Mouse (Mus musculus): ENCODE measurements around the gene Wdr91.

Gene Wdr91

DNA sequence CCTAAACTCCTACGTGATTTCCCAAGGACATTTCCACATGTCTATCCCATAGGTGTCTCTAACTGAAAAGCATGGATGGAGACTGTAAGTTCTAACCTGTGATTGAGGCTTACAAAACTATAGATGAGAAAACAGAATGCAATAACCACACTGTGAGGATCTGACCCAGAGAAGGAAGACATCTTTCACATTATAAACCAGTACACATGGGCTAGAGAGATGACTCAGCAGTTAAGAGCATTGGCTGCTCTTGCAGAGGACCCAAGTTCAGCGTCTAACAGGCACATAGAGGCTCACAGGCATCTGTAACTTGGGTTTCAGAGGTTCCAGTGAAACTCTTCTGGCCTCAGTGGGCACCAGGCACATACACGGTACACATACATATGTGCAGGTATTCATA lies 3.8 kb upstream of the Wdr91 start:
- no peak for DNase-seq

DNA sequence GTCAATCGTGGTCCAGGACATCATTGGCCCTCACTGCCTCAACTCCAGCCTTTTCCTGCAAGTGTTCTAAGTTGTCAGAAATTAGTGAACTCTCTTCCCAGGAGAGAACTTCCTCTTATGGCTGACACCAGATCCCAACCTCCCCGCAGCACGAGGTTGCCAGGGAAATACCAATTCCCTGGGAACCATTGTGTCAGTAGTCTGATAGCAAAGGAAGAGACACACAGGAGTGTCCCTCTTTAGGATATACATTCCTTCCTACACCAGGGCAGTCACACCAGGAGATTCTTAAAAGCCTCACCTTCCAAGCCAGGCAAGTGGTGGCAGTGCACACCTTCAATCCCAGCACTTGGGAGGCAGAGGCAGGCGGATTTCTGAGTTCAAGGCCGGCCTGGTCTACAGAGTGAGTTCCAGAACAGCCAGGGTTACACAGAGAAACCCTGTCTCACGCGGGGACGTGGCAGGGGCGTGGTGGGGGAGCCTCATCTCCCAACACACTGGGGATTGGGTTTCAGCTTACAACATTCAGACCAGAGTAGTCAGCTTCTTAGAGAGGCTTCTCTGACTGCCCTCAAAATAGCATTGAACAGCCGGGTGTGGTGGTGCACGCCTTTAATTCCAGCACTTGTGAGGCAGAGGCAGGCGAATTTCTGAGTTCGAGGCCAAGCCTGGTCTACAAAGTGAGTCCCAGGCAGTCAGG lies 2.8 kb upstream of the Wdr91 start:
- DNase-seq, result no peak

DNA sequence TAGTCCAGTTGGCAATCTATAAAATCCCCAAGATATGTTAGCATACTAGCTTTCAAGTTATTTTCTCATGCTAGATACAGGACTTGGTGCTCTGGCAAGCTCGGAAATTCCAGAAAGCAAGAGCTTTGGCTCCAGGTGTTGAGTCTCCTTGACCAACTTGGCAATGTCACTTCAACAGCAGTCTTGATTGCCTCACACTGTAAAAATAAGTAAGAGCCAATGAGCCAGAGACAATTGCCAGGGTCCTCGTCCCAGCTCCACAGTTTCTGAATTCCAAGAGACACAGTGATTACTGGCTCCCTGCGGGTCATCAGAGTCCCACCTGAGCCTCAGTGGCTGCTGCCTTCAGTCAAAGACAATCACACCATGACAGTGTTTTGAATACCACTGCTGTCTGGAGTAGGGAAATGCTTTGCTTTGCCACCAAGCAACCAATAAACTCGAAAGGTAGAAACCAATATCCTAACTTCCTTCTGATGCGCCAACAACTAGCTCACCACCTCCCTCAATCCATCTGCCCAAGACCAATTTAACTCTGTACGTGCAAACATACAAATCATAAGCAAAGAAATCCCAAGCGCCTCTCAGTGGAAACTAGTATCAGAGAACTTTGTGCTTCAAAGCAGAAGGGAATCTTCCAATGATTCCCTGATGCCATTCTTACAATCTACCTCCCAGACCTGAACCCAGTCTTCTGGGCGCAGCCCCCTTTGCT lies 888 bp downstream of the Wdr91 start:
- no peak for DNase-seq

DNA sequence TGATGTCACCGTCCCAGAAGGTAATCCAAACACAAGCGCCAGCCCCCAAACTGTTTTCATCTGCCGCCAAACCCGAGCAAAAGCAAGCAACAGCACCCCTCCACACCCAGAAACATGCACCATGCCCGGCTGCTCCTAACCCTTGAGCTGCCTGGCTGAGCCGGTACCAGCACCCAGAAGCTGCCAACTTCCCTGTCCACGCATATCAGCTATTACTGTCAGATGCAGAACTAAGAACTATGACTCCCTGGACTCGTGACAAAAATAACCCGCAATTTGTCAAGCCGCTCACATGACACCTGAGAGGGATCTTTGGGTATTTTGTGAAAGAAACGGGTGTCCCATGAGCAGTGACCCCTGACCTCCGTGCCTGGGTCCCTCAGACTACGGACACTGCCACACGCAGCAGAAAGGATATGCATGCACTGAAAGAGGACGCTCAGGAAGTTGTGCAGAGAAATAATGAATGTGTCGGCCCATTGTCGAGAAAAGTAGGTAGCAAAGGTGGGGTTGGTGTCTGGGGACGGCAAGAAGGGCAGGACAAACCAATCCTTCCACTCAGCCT lies 2.9 kb downstream of the Wdr91 start:
- DNase-seq, result peak; percentile 96

DNA sequence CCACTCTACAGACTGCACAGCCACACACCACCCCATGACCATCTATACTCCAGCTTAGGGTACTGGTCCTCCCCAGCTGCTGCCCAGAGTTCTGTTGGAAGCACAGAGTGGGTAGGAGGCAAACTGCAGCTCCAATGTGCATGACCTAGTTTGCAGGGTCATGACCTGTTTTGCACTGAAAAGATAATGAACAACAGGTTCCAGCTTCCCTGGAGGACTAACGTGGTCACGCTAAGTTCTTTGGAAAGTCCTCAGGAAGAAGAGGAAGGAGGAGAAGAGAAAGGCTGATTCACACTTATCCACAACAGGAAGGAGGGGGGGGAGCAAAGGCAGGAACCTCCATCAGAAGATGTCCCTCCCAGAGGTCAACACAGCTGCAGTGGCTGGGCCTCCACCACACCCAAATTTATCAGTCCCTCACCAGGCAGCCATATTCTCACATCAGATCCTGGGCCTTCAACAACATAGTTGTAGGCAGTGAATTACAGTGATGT lies 3.5 kb downstream of the Wdr91 start:
- peak; percentile 95 for DNase-seq

DNA sequence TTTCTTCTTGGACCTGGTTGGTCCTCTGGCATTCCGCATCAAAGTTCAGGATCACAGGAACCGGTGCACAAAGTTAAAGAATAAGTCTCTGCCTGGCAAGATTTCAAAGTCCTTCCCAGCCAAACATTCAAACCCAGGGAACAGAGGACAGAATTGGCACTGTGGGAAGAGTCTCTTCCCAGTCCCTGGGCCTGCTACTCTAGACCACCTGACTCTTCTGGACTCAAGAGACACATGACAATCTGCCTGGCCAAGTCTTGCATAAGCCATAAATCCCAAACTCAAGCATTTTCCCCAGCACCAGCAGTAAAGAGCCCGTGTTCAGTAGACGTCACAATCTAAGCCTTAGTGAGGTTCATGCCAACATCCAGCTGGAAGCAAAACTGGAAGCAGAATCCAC lies 4.0 kb downstream of the Wdr91 start:
- DNase-seq, result peak; percentile 96

DNA sequence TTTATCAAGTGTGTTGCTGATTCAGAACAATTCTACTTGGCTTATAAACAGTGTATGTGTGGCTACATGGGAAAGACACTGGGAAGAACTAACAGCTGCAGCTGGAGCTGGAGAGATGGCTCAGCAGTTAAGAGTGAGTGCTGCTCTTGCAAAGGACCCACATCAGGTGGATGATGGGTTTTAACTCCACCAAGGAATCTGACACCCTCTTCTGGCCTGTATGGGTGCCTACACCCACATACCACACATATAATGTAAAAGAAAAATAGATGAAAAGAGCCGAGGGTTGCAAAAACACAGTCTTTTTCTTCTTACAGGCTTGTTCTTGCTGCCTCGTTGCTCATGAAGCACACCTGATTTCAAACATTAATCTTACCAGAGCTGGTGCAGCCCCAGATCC lies 4.6 kb downstream of the Wdr91 start:
- DNase-seq, result no peak

DNA sequence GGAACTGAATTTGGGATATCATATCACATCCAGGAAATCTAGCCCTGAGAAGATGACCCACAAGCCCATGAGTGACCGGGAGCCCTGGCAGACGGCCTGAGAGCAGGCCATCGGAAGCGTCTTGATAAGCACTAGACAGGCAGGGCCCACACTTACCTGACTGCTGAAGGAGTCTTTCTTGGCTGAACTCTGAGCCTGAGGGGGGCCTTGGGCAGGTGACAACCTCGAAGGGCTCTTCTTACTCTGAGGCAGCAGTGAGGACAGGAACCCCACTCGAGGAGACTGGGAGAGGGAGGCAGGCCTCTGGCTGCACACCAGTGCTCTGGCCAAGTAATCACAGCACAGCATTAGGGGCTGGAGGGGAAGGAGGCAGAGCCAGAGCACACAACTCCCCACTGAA lies 6.3 kb downstream of the Wdr91 start:
- DNase-seq, result no peak

DNA sequence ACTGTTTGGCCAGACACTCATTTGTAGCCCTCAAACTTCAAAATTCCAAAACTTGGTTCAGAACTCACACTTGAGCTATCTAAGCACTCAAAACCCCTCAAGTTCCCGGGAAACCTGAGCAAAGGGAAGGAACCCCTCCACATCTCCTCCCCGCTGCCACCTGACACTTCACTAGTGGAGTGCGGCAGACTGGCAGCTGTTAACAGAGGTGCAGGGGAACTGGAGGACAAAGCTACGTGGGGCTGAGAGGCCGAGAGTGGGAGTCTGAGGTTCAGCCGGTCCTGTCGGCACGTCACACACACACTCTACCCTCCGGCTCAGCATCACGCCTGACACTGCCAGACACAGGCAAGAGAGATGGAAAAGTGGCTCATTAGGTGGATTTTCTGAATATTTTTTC lies 6.8 kb downstream of the Wdr91 start:
- no peak for DNase-seq

DNA sequence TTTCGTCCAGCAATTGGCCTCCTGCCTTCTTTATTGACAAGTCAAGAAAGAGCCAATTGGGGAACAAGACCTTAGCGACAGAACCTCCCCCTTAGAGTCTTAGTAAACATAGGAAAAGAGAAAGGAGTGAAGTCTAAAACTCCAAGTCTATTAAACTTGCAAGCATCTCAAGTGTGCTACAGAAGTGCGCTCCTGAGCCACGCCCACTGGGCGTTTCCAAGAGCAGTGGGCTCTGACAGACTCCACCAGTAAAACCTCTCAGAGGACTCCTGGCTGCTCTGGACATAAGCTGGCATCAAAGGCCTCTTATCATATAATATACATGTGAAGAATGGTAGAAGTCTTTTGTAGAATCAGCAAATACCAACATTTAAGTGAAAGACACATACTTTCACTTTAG lies 7.2 kb downstream of the Wdr91 start:
- DNase-seq, result no peak

DNA sequence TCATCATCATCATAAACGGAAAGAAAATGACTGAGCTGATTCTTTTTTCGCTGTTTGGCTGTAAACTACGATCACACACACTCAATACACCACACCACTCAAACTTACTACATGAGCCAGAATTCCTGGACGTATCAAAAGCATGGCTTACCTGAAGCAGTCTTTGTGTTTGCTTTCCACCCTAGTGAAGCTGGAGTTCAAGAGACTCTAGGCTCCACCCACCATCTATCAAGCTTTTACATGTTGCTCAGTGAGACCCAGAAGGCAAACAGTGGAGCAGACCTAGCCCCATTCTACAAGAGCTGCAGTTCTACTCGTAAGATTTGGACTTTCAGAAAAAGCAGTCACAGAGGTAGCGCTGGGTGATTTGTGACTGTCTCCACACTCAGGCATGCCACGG lies 8.1 kb downstream of the Wdr91 start:
- DNase-seq, result no peak

DNA sequence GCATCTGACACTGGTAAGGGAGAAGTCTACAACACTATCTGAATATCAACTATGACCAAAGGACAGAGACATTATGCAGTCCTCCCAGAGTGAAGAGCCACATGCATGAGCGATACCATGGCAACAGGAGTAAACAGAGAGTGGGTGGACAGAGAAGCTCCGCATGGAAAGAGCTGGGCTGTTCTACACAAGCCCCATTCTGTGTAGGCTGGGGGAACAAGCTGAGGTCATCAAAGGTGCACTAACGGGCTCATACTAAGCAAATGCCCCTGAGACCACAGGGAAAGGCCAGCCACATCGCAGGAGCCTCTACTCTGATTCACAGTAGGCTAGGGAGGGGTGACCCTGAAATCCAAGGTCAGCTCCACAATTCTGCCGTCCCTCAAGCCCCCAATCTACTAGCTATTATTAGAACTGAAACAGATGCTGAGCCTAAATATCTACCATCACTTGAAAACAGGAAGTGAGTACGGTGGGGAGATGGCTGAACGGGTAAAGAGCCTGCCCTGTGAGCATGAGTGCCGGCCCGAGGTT lies 8.7 kb downstream of the Wdr91 start:
- DNase-seq, result no peak

DNA sequence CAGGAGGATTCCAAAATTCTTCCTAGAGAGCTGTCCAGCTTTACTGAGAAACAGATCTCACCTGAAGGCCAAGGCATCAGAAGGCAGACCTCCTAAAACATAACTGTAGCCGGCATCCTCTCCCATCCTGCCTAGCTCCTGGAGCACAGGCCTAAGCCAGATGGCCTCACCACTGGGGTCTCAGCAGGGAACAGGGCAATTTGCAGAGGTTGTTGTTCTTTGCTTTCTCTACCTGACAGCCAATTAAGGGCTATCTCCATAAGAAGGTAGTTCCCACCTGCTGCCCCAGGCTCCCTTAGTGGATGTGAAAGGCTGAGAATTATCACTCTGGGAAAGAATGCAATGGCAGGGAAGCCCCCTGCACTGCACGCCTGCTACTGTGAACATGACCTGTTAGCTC lies 9.7 kb downstream of the Wdr91 start:
- DNase-seq, result peak; percentile 86

DNA sequence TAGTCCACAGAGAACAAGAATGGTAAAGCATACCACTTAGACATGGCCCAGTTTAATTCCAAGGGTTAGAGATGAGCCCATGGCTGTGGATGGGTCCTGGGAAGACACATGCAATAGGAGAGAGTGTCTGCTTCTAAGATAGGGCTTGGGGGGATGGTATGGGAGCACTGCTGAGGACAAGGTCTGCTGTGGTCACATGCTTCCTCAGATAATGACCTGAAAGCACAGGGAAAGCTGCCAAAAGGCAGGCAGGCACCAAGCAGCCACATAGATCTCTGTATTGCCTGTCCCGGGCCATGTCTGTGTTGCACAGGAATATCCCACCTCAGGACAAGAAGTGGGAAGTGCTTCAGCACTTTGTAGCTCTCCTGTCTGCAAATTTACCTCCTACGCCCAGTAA lies 11.5 kb downstream of the Wdr91 start:
- DNase-seq, result peak; percentile 88

DNA sequence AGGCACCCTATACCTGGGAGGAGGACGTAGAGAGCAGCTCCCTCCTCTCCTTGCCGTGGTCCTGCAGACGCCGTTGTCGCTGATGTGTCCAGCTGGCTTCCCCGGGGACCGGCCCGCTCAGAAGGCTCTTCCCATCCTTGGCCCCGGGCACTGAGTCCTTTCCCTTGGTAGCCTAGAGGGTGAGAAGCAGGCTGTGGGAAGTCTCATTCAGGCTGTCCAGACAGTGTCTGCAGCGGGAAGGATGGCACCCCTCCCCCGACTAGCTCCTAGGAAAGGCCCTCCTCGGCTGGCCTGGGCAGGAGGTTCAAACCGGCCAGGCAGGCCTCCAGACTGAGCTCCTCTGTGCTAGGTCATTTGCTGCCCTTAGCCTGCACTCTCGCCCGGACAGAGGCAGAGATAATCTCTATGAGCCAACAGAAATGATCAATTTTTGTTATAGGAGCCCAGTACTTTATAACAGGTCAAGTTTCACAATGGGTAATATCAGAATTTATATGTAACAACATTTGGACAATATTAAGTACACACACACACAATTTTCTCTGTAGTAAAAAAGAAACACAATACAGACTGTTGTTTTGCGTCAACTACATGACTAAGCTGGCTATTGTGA lies 14.4 kb downstream of the Wdr91 start:
- peak; percentile 89 for DNase-seq

DNA sequence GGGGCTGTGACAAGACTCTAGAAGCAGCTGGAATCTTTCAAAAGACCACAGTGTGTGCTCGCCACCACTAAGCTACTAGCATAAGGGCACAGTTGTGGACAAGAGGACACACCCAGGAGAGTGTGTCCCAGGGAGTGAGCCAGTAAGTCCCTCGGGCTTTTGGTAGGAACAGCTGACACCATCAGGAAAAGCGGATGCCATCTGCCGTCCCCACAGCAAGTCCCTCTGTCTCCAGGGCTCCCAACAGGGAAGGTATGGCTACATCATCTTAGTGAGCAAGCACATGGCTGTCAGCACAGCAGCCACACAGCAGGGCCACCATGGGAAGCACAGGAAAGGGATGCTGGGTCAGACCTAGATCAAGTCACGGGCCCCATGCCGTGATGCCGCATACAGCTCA lies 15.1 kb downstream of the Wdr91 start:
- peak; percentile 89 for DNase-seq

DNA sequence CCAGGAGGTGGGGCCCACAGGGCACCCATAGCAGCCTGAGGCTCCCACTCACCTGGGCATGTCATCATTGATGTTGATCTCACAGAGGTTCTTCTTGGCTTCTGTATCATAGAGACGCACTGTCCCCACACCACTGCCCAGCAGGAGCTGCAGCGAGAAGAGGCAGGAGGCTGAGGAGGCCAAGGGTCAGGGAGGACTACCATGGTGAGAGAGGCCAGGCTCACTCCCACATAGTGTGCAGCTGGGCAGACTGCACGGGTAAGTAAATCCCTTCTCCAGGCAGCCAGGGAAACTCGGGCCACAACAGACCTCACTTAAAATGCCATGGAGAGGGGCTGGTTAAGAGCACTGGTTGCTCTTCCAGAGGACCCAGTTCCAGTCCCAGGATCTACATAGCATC lies 21.5 kb downstream of the Wdr91 start:
- peak; percentile 87 for DNase-seq

DNA sequence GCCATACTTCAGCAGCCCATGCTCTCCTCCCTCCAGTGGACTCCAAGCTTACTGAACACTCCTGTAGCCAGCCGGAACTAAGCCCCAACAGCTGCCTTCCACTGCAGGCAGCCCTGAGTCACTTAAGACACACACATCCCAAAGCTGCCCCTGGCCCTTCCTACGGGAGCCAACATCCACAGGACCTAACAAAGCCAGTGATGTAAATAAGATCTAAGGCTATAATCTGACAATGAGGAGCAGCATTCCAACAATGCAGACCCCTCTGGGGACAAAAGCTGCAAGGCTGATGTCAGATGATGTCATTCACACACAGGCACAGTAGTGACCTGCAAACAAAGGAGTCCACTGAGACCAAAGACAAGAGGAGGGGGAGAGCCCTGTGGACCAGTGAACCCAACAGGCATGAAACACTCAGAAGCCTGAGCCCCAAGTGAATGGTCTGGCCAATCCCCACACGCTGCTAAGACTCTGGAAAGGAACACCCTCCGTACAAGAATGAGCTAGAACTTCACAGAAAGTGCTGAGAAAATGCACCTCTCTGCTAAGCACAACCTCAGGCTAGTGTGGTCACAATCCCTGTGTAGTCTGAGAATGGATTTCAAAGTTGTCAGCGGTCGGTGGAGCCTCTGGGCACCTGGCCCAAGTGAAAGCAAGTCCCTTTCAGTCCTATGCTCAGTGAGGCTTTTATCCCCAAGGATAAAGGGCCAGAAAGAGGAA lies 23.4 kb downstream of the Wdr91 start:
- DNase-seq, result peak; percentile 81

DNA sequence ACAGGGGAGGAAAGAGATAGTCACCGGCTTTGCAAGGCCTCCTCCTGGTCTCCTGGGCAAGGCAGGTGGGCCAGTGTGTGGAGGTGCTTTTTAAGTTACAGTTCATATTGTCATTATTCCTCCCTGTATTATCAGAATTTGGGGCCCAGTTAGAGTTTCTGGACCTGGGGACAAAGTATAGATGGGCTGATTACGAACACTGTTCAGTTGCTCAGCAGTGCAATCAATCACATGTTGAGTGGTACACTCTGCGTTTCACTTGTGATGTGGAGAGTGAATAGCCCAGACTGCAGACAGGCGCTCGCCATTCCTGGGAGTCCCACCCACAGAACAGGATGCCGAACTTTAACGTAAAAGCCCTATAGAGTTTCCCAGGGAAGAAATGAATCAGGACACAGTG lies 26.0 kb downstream of the Wdr91 start:
- DNase-seq, result no peak

DNA sequence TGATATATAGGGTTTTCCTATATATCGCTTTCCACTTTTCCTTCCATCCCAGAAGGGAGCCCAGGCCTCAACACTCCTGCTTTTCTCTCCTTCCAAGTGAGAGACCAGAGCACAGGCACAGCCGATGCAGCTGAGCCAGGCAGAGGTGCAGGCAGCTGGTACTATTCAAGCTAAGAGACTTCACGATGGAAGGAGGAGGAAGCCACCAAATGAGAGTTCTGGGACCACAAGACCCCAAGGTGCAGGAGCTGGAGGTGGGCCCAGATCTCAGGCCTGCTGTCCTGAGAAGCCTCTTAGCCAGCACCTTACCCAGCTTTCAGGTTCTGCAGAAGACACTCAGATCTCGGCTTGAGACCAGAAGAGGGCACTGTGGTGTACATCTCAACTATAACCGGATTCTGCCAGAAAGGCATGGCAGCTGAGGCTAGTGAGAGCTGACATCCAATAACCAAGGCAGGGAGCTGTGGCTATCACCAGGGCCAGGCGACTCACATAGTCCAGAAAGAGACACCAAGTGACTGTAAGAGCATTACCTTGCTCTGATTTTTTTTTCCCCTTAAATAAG lies 30.7 kb downstream of the Wdr91 start:
- DNase-seq, result peak; percentile 91

DNA sequence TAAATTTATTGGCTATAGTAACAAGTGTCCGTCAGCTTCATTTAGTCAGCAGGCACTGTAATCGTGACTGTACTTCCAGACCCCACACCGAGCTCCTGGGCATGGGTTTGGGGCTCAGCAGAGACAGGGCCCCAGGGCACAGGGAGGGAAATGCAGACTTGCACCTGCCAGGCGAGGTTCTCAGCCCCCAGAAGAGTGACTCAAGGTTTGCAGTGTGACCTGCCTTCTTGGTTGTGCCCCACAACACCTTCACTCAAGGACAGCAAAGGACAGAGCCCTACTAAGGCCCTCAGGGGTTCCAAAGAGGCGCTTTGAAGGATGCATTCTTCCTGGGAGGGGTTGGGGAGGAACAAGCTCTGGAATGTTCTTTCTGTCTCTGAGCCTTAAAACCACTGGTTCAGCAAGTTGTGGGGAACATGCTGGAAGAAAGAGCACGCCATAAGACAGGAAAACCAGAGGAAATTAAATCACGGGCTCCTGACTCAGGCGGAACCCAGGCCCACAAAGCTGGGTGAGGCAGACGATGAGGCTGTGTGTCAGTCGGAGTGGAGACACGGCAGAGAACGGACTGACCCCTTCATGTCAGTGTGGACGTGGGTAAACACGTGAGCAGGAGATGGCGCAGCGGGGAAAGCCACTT lies 31.5 kb downstream of the Wdr91 start:
- DNase-seq, result peak; percentile 95

Data from heart, adult 11 months (tissue).